In genomic region chrX:169986519-169987367, GRCm38 (mm10) we compare ENCODE assay signal across 8 mouse cellular contexts. TPM values are rescaled to one million over a fixed set of nuclear protein-coding genes. Genes with fewer than 3 reads are reported as not detected.
DNase-seq lines count a peak whose midpoint lies in the region; ATAC-seq and TF ChIP-seq lines count a peak whose summit lies in the region.
"Not testable (repeated sequence)": the region's sequence is repeated elsewhere in the genome, so short reads cannot be mapped to it uniquely, and the experiment has no call there.

No protein-coding gene starts in this region.

- H3K4me3 ChIP-seq in bone marrow, adult 2 months (replicated peaks; ENCODE audit: control insufficient read depth, low read depth, low read length), result peak overlapping the region; percentile 15
- peak overlapping the region; percentile 21 for H3K4me3 ChIP-seq in embryonic facial prominence, embryonic 14.5 days (ENCODE audit: low read depth, low read length)
- peak overlapping the region; percentile 5 for H3K4me3 ChIP-seq in heart, adult 2 months
- peak overlapping the region; percentile 33; the same call in 1 of the 2 replicates for H3K4me3 ChIP-seq in kidney, adult 2 months (ENCODE audit: insufficient read depth, low read depth, low read length)
- peak overlapping the region; percentile 14; the same call in 1 of the 2 replicates for H3K4me3 ChIP-seq in limb, embryonic 11.5 days (ENCODE audit: low read depth, low read length)
- H3K4me3 ChIP-seq in midbrain, embryonic 13.5 days (replicated peaks), result peak overlapping the region; percentile 18
- H3K4me3 ChIP-seq in small intestine, adult 2 months (ENCODE audit: low read depth, low read length), result peak overlapping the region; percentile 48

- peak overlapping the region; percentile 1; the same call in 1 of the 2 replicates for H3K27ac ChIP-seq in bone marrow, adult 2 months (ENCODE audit: control insufficient read depth, insufficient read depth, low read depth, low read length, poor library complexity)
- not testable (repeated sequence) for H3K27ac ChIP-seq in embryonic facial prominence, embryonic 14.5 days (replicated peaks; ENCODE audit: low read depth, low read length); small intestine, adult 2 months (ENCODE audit: insufficient read depth, low read depth, low read length)
- H3K27ac ChIP-seq in heart, adult 2 months, result peak overlapping the region; percentile 48
- H3K27ac ChIP-seq in kidney, adult 2 months (ENCODE audit: insufficient read depth, low read depth, low read length), result peak overlapping the region; percentile 8; the same call in 1 of the 2 replicates
- H3K27ac ChIP-seq in limb, embryonic 11.5 days (replicated peaks; ENCODE audit: low read depth, low read length), result 0 out of 2 replicates have a peak overlapping the region, but pooled peaks have one; percentile 5
- H3K27ac ChIP-seq in midbrain, embryonic 13.5 days, result peak overlapping the region; percentile 3; the same call in 1 of the 2 replicates

- peak overlapping the region; percentile 39 for H3K4me2 ChIP-seq in embryonic facial prominence, embryonic 14.5 days (ENCODE audit: low read depth, low read length)
- H3K4me2 ChIP-seq in limb, embryonic 11.5 days (ENCODE audit: low read depth, severe bottlenecking), result peak overlapping the region; percentile 27
- peak overlapping the region; percentile 32 for H3K4me2 ChIP-seq in midbrain, embryonic 13.5 days (replicated peaks)

- H3K27me3 ChIP-seq in embryonic facial prominence, embryonic 14.5 days (replicated peaks; ENCODE audit: control insufficient read depth, insufficient read depth, low read length); heart, adult 2 months (ENCODE audit: control insufficient read depth, insufficient read depth, low read length); kidney, adult 2 months (replicated peaks; ENCODE audit: control insufficient read depth, insufficient read depth, low read length); limb, embryonic 11.5 days (ENCODE audit: control insufficient read depth, insufficient read depth, low read length); midbrain, embryonic 13.5 days; small intestine, adult 2 months (ENCODE audit: control insufficient read depth, insufficient read depth, low read length): not testable (repeated sequence)

- intact Hi-C loops in heart, adult 2 months (cut with DNase I), result not testable (repeated sequence)

- peak; percentile 63 for DNase-seq in 3T3-L1 (ENCODE audit: low read depth, low spot score)
- DNase-seq in embryonic facial prominence, embryonic 14.5 days (ENCODE audit: low spot score), result peak; percentile 3
- DNase-seq in heart, adult 2 months, result peak; percentile 87 to 89
- DNase-seq in kidney, adult 2 months, result peak; percentile 88
- DNase-seq in limb, embryonic 11.5 days (ENCODE audit: low spot score), result peak; percentile 71

- not testable (repeated sequence) for H3K4me1 ChIP-seq in bone marrow, adult 2 months (ENCODE audit: control insufficient read depth, insufficient read depth, low read length); embryonic facial prominence, embryonic 14.5 days (ENCODE audit: control insufficient read depth, insufficient read depth, low read length); heart, adult 2 months (ENCODE audit: control insufficient read depth, insufficient read depth, low read length); kidney, adult 2 months (ENCODE audit: control insufficient read depth, insufficient read depth, low read length); limb, embryonic 11.5 days (ENCODE audit: control insufficient read depth, insufficient read depth, low read length); midbrain, embryonic 13.5 days (replicated peaks); small intestine, adult 2 months (ENCODE audit: control insufficient read depth, insufficient read depth, insufficient read length, low read length)

- TF ChIP-seq CTCF in bone marrow, adult 2 months (IDR thresholded peaks at IDR 0.05; ENCODE audit: control insufficient read depth, insufficient read depth, low read length); heart, adult 2 months (IDR thresholded peaks at IDR 0.05); kidney, adult 2 months (conservative IDR thresholded peaks at IDR 0.05; ENCODE audit: insufficient read depth, insufficient read length, low read depth, low read length); small intestine, adult 2 months (IDR thresholded peaks at IDR 0.05; ENCODE audit: extremely low read depth, insufficient read length, insufficient replicate concordance, low read depth, low read length): not testable (repeated sequence)

- 52% methylated on average over 51 of the region's 51 CpGs for WGBS in bone marrow, adult 2 months
- 54% methylated on average over 48 of the region's 51 CpGs for WGBS in embryonic facial prominence, embryonic 14.5 days
- 59% methylated on average over 51 of the region's 51 CpGs for WGBS in heart, adult 2 months
- WGBS in kidney, adult 2 months, result 75% methylated on average over 51 of the region's 51 CpGs
- 57% methylated on average over 47 of the region's 51 CpGs for WGBS in limb, embryonic 11.5 days
- 57% methylated on average over 51 of the region's 51 CpGs for WGBS in midbrain, embryonic 13.5 days
- WGBS in small intestine, adult 2 months, result 67% methylated on average over 51 of the region's 51 CpGs

- H3K79me2 ChIP-seq in heart, adult 2 months (replicated peaks; ENCODE audit: control insufficient read depth, insufficient read depth, low read length), result not testable (repeated sequence)

- not testable (repeated sequence) for TF ChIP-seq POLR2A in bone marrow, adult 2 months (IDR thresholded peaks at IDR 0.05; ENCODE audit: borderline replicate concordance, control insufficient read depth, low read depth, low read length); heart, adult 2 months (IDR thresholded peaks at IDR 0.05; ENCODE audit: insufficient read depth, low read depth, low read length); kidney, adult 2 months (IDR thresholded peaks at IDR 0.05; ENCODE audit: low read depth, low read length); small intestine, adult 2 months (IDR thresholded peaks at IDR 0.05; ENCODE audit: low read depth, low read length)

- not testable (repeated sequence) for TF ChIP-seq EP300 in heart, adult 2 months (IDR thresholded peaks at IDR 0.05; ENCODE audit: insufficient read depth, low read depth, low read length)

- H3K9ac ChIP-seq in embryonic facial prominence, embryonic 14.5 days (ENCODE audit: low read depth, low read length), result peak overlapping the region; percentile 26
- peak overlapping the region; percentile 35 for H3K9ac ChIP-seq in heart, adult 2 months (ENCODE audit: low read depth, low read length)
- 0 out of 2 replicates have a peak overlapping the region, but pooled peaks have one; percentile 8 for H3K9ac ChIP-seq in limb, embryonic 11.5 days (ENCODE audit: low read length)
- H3K9ac ChIP-seq in midbrain, embryonic 13.5 days (replicated peaks), result not testable (repeated sequence)

- ATAC-seq in embryonic facial prominence, embryonic 14.5 days (ENCODE audit: low read depth), result peak; percentile 88
- peak; percentile 90 for ATAC-seq in limb, embryonic 11.5 days (ENCODE audit: insufficient number of reproducible peaks, low FRiP score, low TSS enrichment, low read depth)
- peak; percentile 96 for ATAC-seq in midbrain, embryonic 13.5 days

- H3K36me3 ChIP-seq in embryonic facial prominence, embryonic 14.5 days (ENCODE audit: control insufficient read depth, insufficient read depth, low read length), result peaks cover 85% of the 10 kb centered on the region
- H3K36me3 ChIP-seq in heart, adult 2 months (ENCODE audit: control insufficient read depth, insufficient read depth, low read length), result not testable (repeated sequence)
- peaks cover 16% of the 10 kb centered on the region; the same call in 1 of the 2 replicates for H3K36me3 ChIP-seq in kidney, adult 2 months (ENCODE audit: control insufficient read depth, insufficient read depth, low read length)
- H3K36me3 ChIP-seq in limb, embryonic 11.5 days (ENCODE audit: control insufficient read depth, insufficient read depth, low read length), result peaks cover 51% of the 10 kb centered on the region
- peaks cover 69% of the 10 kb centered on the region for H3K36me3 ChIP-seq in midbrain, embryonic 13.5 days
- H3K36me3 ChIP-seq in small intestine, adult 2 months (ENCODE audit: control insufficient read depth, insufficient read depth, low read length), result peaks cover 30% of the 10 kb centered on the region

- peaks cover 81% of the 10 kb centered on the region for H3K9me3 ChIP-seq in embryonic facial prominence, embryonic 14.5 days (ENCODE audit: control insufficient read depth, low read length)
- peaks cover 50% of the 10 kb centered on the region for H3K9me3 ChIP-seq in limb, embryonic 11.5 days (ENCODE audit: control insufficient read depth, low read length)
- H3K9me3 ChIP-seq in midbrain, embryonic 13.5 days, result peaks cover 68% of the 10 kb centered on the region

RNA-seq across cellular contexts. Expression of gene Gm21887, which starts 22.7 kb away (rescaled TPM):
- polyA plus RNA-seq in bone marrow, adult 2 months (2011; ENCODE audit: insufficient read depth, insufficient read length, low replicate concordance, missing spikeins), result 135 and 477 TPM in 2 replicates
- polyA plus RNA-seq in embryonic facial prominence, embryonic 14.5 days (2014; fragmentation: Nextera tagmentation; extraction: Ambion mirVana), result 128 and 129 TPM in 2 replicates
- 10 to 100 TPM; 22.9 to 27.8 TPM for total RNA-seq in heart, adult 2 months (2021)
- polyA plus RNA-seq in heart, adult 2 months (2012; rRNA removed), result 27.5 and 60.9 TPM in 2 replicates
- 108 and 184 TPM in 2 replicates for polyA plus RNA-seq in kidney, adult 2 months (2012; rRNA removed)
- polyA plus RNA-seq in limb, embryonic 11.5 days (2014; fragmentation: Nextera tagmentation; extraction: Ambion mirVana), result 244 and 297 TPM in 2 replicates
- 164 and 183 TPM in 2 replicates for polyA plus RNA-seq in midbrain, embryonic 13.5 days (2015; fragmentation: Nextera tagmentation; extraction: Ambion mirVana)
- 9.0 and 759 TPM in 2 replicates for polyA plus RNA-seq in small intestine, adult 2 months (2012; rRNA removed)

Comparison
In these comparisons a context has a peak if more than half of its experiments do, and no peak if none do; other contexts are left out.
1. DNase-seq: peak in every context shown above with its lines; median percentile 88 in heart, adult 2 months; 88 in kidney, adult 2 months; 71 in limb, embryonic 11.5 days; 63 in 3T3-L1; 3 in embryonic facial prominence, embryonic 14.5 days.